Mouse (Mus musculus): ENCODE results near the gene Atp8b2.

- no peak for TF ChIP-seq POLR2A (IDR thresholded peaks at IDR 0.05; ENCODE audit: low read depth, low read length)
- no peak for TF ChIP-seq MAX (IDR thresholded peaks at IDR 0.05; ENCODE audit: low read length)
- no peak for TF ChIP-seq JUN (IDR thresholded peaks at IDR 0.05; ENCODE audit: insufficient read depth, low read depth, low read length)
- TF ChIP-seq CTCF (conservative IDR thresholded peaks at IDR 0.05 in 1 of 2, IDR thresholded peaks at IDR 0.05 in 1 of 2; ENCODE audit: low read depth in 2 of 2, low read length in 2 of 2): no peak
- TF ChIP-seq ZC3H11A (IDR thresholded peaks at IDR 0.05; ENCODE audit: low read depth, low read length): no peak
Measured at GRCm38 (mm10) chr3:89898011-89898410, 65.3 kb downstream of the Atp8b2 start.

Measured in CH12.LX (cell line).